Mouse (Mus musculus) cerebellum, postnatal 10 days (tissue): ENCODE data around the gene Rgs10.

ENCODE experiments used
- DNase-seq, 2 experiments: peaks; one replicate each; pipeline ENCODE4 v3.0.0; 2021; ENCODE audit warnings: mixed read lengths in 2 of 2

The Rgs10 gene

GRCm38 (mm10) chr7:128408265-128408664, 10.3 kb downstream of the Rgs10 start:
- peak in 1 of 2 experiments; percentile 40 for DNase-seq

- DNase-seq, result no peak
These were observed 14.6 kb downstream of the Rgs10 start for GRCm38 (mm10) chr7:128403988-128404387.

GRCm38 (mm10) chr7:128403586-128403985, 15.0 kb downstream of the Rgs10 start:
- no peak for DNase-seq

- DNase-seq, result no peak
These were observed 15.4 kb downstream of the Rgs10 start for GRCm38 (mm10) chr7:128403128-128403527.

- no peak for DNase-seq
These were observed 16.0 kb downstream of the Rgs10 start for GRCm38 (mm10) chr7:128402577-128402976.

- no peak for DNase-seq
These were observed 19.9 kb downstream of the Rgs10 start for GRCm38 (mm10) chr7:128398664-128399063.

- no peak for DNase-seq
These were observed 21.5 kb downstream of the Rgs10 start for GRCm38 (mm10) chr7:128397066-128397465.

- no peak for DNase-seq
These were observed 24.8 kb downstream of the Rgs10 start for GRCm38 (mm10) chr7:128393756-128394155.

GRCm38 (mm10) chr7:128392972-128393314, 25.6 kb downstream of the Rgs10 start:
- DNase-seq, result peak in 1 of 2 experiments; percentile 17

GRCm38 (mm10) chr7:128392071-128392971, 26.2 kb downstream of the Rgs10 start:
- DNase-seq, result no peak

GRCm38 (mm10) chr7:128391267-128392057, 27.1 kb downstream of the Rgs10 start:
- DNase-seq, result no peak

GRCm38 (mm10) chr7:128388968-128389367, 29.6 kb downstream of the Rgs10 start:
- DNase-seq, result peak; percentile 44 to 61

- DNase-seq, result no peak
These were observed 34.7 kb downstream of the Rgs10 start for GRCm38 (mm10) chr7:128383726-128384463.

- DNase-seq, result no peak
These were observed 35.3 kb downstream of the Rgs10 start for GRCm38 (mm10) chr7:128383189-128383725.

GRCm38 (mm10) chr7:128382527-128382860, 36.1 kb downstream of the Rgs10 start:
- DNase-seq, result no peak

- no peak for DNase-seq
These were observed 36.6 kb downstream of the Rgs10 start for GRCm38 (mm10) chr7:128381811-128382526.

- DNase-seq, result no peak
These were observed 37.6 kb downstream of the Rgs10 start for GRCm38 (mm10) chr7:128381001-128381400.

- DNase-seq, result peak in 1 of 2 experiments; percentile 21
These were observed 39.3 kb downstream of the Rgs10 start for GRCm38 (mm10) chr7:128379162-128379805.

- DNase-seq, result no peak
These were observed 42.3 kb downstream of the Rgs10 start for GRCm38 (mm10) chr7:128376206-128376701.

- DNase-seq, result no peak
These were observed 44.4 kb downstream of the Rgs10 start for GRCm38 (mm10) chr7:128374156-128374555.

GRCm38 (mm10) chr7:128373751-128374150, 44.8 kb downstream of the Rgs10 start:
- DNase-seq, result no peak
